Mouse (Mus musculus): Measurements from ENCODE around the gene Fcmr. TPM values are rescaled to one million over a fixed set of nuclear protein-coding genes. Genes with fewer than 3 reads are reported as not detected.

The Fcmr gene
- polyA plus RNA-seq, 1 experiment from 2014 or later = 0.72 TPM

DNA sequence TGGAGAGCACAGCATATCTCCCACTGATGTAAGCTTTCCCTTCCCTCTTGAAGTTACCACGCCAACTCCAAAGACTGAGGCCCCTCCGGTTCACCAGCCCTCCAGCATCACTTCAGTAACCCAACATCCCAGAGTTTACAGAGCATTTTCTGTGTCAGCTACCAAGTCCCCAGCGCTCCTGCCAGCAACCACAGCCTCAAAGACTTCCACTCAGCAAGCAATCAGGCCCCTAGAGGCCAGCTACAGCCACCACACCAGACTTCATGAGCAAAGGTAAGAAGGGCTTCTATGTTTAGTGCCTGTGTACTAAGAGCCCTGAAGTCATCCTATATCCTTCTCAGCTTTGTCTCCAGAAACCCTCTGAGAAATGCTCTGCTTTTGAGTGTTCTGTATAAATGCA is 10.4 kb downstream of the Fcmr start:
- H3K4me3 ChIP-seq = no peak overlapping the region
- no peak overlapping the region for H3K4me2 ChIP-seq
- ATAC-seq (replicated peaks) = no peak
- 0 out of 2 replicates have a peak, but pooled peaks cover 3% of the 10 kb centered on the region for H3K4me1 ChIP-seq
- H3K9ac ChIP-seq = no peak overlapping the region
- no peak overlapping the region for H3K27ac ChIP-seq
- no peaks in the 10 kb centered on the region for H3K36me3 ChIP-seq (replicated peaks)
- H3K27me3 ChIP-seq (replicated peaks) = peaks cover 15% of the 10 kb centered on the region
- no peaks in the 10 kb centered on the region for H3K9me3 ChIP-seq
- WGBS = 68% methylated on average over 3 of the region's 3 CpGs

DNA sequence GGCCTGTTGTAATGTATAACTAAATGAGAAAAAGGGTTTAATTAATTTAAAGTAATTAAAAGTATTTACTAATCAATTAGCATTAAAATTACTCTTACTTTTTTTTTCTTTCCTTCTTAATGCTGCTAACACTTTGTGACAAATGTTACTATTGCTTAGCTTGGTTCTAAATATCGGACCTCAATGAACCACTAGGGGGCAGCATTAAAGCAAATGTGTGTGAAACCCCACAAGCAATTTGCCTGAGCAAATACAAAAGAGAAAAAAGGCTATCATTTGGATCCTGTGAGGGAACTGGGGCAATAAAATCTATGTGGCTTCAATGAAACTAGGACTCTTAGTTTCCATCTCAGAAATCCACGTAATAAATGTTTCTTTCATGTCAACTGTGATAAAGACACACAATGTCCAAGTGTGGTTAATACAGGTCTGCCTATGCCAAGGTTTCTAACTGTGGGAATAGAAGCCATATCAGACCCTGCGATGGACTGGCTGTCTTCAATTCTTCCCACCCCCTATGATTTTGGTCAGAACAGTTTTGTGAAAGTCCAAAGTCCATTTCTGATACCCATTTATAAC is 11.6 kb downstream of the Fcmr start:
- ATAC-seq (replicated peaks) = no peak
- H3K4me2 ChIP-seq = no peak overlapping the region
- 0 out of 2 replicates have a peak, but pooled peaks cover 3% of the 10 kb centered on the region for H3K4me1 ChIP-seq
- peaks cover 15% of the 10 kb centered on the region for H3K27me3 ChIP-seq (replicated peaks)
- no peak overlapping the region for H3K4me3 ChIP-seq
- 28% methylated on average over 3 of the region's 3 CpGs for WGBS
- no peaks in the 10 kb centered on the region for H3K36me3 ChIP-seq (replicated peaks)
- no peak overlapping the region for H3K9ac ChIP-seq
- H3K27ac ChIP-seq = no peak overlapping the region
- no peaks in the 10 kb centered on the region for H3K9me3 ChIP-seq

DNA sequence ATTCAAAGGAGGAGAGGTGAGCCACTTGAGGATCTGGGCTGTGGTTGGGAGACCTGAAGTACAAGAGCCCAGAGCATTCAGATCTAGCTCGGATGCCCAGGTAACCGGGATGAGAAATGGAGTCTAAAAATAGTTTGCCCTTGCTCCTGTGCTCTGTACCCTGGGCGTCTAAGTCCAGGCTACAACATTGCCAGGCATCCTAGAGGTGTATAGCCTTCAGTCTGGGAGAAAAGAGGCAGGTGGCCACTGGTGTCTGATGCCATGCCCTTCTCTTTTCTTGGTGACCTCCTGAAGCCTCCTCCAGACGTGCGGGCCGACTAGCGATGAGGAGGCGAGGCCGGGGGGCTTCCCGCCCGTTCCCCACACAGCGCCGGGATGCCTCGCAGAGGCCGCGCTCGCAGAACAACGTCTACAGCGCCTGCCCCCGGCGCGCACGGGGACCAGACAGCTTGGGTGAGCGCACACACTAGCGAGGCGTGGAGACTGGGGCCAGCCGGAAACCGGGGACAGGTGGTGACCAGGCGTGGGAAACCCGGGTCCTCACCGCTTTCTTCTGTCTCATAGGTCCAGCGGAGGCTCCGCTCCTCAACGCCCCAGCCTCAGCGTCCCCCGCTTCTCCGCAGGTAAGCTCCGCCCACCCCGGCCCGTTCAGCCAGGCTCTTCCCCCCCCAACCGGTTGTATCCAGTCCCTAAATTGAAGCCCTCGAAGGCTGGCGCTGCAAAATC is 12.6 kb downstream of the Fcmr start:
- H3K9me3 ChIP-seq = no peaks in the 10 kb centered on the region
- WGBS = 3% methylated on average over 43 of the region's 43 CpGs
- H3K9ac ChIP-seq = peak overlapping the region; percentile 50
- H3K4me1 ChIP-seq = 0 out of 2 replicates have a peak, but pooled peaks cover 3% of the 10 kb centered on the region
- H3K4me3 ChIP-seq = peak overlapping the region; percentile 48
- no peak overlapping the region for H3K27ac ChIP-seq
- H3K4me2 ChIP-seq = peak overlapping the region; percentile 84
- ATAC-seq (replicated peaks) = peak; percentile 86
- H3K27me3 ChIP-seq (replicated peaks) = peaks cover 15% of the 10 kb centered on the region
- no peaks in the 10 kb centered on the region for H3K36me3 ChIP-seq (replicated peaks)

DNA sequence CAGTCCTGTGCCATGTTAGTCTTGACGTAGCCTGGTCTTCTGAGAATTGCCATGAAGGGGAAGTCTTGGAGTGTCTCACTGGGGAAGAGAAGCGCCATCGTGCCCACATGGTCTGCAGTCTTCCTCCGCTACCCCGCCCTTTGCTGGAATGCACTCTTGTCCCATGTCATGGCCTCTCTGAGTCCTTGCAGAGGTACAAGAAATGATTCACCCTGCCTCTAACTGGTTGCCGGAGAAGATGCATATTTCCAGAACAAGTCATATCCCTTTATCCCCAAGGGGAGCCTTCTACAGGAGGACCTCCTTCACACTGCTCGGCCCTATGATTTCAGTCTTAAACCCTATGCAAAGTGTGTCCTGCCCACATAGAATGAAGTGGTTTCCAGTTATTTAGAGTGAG is 14.5 kb downstream of the Fcmr start:
- H3K4me1 ChIP-seq = 0 out of 2 replicates have a peak, but pooled peaks cover 3% of the 10 kb centered on the region
- no peak for ATAC-seq (replicated peaks)
- peaks cover 15% of the 10 kb centered on the region for H3K27me3 ChIP-seq (replicated peaks)
- 91% methylated on average over 7 of the region's 7 CpGs for WGBS
- H3K4me2 ChIP-seq = no peak overlapping the region
- no peak overlapping the region for H3K27ac ChIP-seq
- H3K36me3 ChIP-seq (replicated peaks) = no peaks in the 10 kb centered on the region
- no peak overlapping the region for H3K4me3 ChIP-seq
- H3K9me3 ChIP-seq = no peaks in the 10 kb centered on the region
- no peak overlapping the region for H3K9ac ChIP-seq

DNA sequence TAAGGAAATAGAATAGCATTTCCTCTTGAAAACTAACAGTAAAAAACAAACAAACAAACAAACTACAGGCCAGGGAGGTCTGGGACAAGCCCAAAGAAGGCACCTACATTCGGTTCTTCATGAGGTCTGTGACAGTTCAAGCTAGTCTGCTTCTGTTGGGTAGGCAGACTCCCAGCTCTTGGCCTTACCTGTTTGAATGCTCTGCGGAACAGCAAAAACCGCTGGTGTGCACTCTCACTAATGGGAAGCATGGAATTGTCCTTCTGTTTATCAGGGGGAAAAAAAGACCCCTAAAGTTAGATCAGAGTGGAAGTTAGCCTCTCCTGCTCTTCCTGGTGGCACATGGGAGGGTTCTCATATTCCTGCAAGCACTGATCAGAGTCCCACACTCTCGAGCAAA is 17.7 kb downstream of the Fcmr start:
- Histone ChIP-seq H3K4me2 (no peak overlapping the region), H3K9me3 (no peaks in the 10 kb centered on the region), H3K27ac (no peak overlapping the region), H3K36me3 (replicated peaks) (no peaks in the 10 kb centered on the region), H3K9ac (no peak overlapping the region), H3K27me3 (replicated peaks) (peaks cover 10% of the 10 kb centered on the region; the same call in 1 of the 2 replicates), H3K4me1 (no peaks in the 10 kb centered on the region), H3K4me3 (no peak overlapping the region)
- 88% methylated on average over 4 of the region's 4 CpGs for WGBS
- ATAC-seq (replicated peaks) = no peak

DNA sequence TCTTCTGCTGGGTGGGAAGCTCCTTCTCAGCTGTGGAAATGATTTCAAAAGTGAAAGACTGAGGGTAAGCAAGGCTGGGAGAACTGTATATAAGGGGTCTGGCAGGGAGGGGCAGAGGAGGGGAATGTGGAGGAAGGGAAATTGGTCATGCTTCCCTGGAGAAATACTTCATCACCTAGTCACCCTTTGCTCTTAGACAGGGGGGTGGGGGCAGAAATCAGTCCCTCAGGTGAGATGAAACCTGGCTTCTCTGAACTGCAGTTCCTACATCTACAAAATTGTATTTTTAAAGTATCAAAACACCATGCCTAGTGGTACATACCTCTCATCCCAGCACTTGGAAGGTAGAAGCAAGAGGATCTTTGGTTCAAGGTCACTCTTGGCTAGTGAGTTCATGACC is 21.9 kb downstream of the Fcmr start, which contains the start of gene Il24:
Gene Il24, minus strand, starts transcription at position 101 of the 400 bp plus-strand sequence.
- Histone ChIP-seq H3K9ac (no peak within 1 kb of the TSS), H3K27me3 (replicated peaks) (no peaks in the 10 kb centered on the region), H3K4me2 (no peak within 1 kb of the TSS), H3K36me3 (replicated peaks) (no peaks in the 10 kb centered on the region), H3K4me3 (no peak within 1 kb of the TSS), H3K9me3 (no peaks in the 10 kb centered on the region), H3K27ac (no peak within 1 kb of the TSS), H3K4me1 (no peaks in the 10 kb centered on the region)
- ATAC-seq (replicated peaks) = no peak

DNA sequence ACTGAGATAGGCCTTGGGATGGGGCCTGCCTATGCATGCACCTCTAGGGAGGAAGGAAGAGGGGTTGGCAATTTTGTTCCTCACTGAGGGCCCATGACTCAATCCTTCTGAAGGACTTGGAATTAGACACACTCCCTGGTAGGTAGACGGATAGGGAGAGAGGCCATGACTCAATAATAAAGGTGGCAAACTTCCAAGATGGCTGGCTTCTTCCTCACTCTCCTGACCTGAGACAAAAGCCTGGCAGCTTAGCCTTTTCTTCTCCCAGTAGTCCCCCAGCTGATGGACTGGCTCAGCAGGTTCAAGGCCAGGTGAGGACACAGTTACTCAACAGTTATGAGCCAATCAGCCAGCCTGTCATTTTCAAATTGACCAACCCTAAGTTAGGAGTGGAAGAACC is 27.0 kb downstream of the Fcmr start:
- Histone ChIP-seq H3K4me2 (no peak overlapping the region), H3K9ac (no peak overlapping the region), H3K36me3 (replicated peaks) (no peaks in the 10 kb centered on the region), H3K27me3 (replicated peaks) (no peaks in the 10 kb centered on the region), H3K4me1 (no peaks in the 10 kb centered on the region), H3K27ac (no peak overlapping the region), H3K4me3 (no peak overlapping the region), H3K9me3 (no peaks in the 10 kb centered on the region)
- 61% methylated on average over 1 of the region's 1 CpGs for WGBS
- ATAC-seq (replicated peaks) = no peak

DNA sequence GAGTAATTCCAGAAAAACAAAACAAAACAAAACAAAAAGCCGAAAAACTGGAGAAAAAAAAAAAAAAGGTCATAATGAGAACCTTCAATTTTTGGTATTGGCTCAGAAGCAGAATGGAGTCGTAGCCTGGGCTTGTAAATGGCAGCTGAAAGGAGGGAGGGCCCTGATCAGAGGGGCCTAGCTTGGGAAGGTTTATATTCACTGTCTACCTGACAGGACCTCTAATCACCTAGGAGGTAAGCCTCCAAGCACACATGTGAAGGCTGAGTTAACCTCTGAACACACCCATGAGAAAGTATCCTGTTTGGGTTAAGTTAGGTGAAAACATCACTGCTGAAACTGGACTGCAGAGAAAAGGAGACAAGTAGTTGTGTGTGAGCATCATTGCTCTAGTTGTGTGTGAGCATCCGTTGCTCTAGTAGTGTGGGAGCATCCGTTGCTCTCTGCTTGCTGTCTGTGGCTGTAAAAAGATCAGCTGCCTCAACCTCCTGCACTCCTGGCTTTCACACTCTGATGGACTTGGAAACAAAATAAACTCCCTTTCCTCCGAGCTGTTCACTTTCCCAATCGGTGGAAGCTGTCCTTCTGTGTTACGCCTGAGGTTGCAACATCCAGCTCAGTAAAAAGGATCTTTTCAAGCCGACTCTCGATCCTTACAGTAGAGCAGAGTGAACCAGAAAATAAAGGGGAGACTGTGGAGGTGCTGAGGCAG is 28.0 kb downstream of the Fcmr start:
- no peak overlapping the region for H3K4me2 ChIP-seq
- WGBS = 69% methylated on average over 9 of the region's 9 CpGs
- no peaks in the 10 kb centered on the region for H3K9me3 ChIP-seq
- no peaks in the 10 kb centered on the region for H3K27me3 ChIP-seq (replicated peaks)
- no peak for ATAC-seq (replicated peaks)
- H3K27ac ChIP-seq = no peak overlapping the region
- no peaks in the 10 kb centered on the region for H3K4me1 ChIP-seq
- no peak overlapping the region for H3K9ac ChIP-seq
- no peak overlapping the region for H3K4me3 ChIP-seq
- H3K36me3 ChIP-seq (replicated peaks) = no peaks in the 10 kb centered on the region

DNA sequence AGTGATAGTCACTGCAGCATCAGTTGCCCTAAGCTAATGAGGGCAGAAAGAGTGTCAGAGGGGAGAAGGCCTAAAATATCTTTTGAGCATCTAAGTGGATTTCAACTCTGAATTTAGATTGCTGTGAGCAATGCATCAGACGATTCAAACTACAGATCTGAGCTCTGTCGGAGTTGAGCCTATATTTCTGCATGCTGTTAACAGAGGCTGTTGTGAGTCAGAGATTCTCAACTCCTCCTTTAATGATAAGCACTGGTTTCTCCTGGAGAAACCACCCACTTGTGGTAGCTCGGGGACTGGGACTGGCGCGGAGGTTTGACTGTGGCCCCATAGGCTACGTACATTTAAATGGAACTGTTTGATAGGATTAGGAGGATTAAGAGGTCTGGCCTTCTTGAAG is 29.0 kb downstream of the Fcmr start:
- Histone ChIP-seq H3K36me3 (replicated peaks) (no peaks in the 10 kb centered on the region), H3K9me3 (no peaks in the 10 kb centered on the region), H3K4me3 (no peak overlapping the region), H3K9ac (no peak overlapping the region), H3K4me1 (no peaks in the 10 kb centered on the region), H3K27ac (no peak overlapping the region), H3K27me3 (replicated peaks) (no peaks in the 10 kb centered on the region), H3K4me2 (no peak overlapping the region)
- 24% methylated on average over 6 of the region's 6 CpGs for WGBS
- no peak for ATAC-seq (replicated peaks)

DNA sequence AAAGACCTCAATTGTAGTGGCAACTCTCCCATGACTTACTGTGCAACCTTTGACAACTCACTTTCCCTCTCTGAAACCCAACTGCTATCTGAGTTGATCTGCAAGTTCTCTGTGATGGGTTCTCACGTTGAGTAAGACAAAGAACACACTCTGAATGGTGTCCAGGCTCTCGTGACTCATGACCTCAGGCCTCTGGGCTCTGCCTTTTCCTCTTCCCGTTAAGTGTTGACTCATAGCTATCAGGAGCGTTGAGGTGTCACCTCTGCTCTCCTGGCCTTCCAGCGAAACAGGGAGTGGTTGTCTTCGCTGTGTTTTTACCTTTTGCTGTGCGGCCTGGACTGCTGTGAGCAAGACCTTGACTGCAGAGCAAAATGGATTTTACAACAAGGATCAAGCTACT is 37.0 kb downstream of the Fcmr start:
- no peaks in the 10 kb centered on the region for H3K36me3 ChIP-seq (replicated peaks)
- H3K9ac ChIP-seq = no peak overlapping the region
- H3K27me3 ChIP-seq (replicated peaks) = no peaks in the 10 kb centered on the region
- H3K9me3 ChIP-seq = no peaks in the 10 kb centered on the region
- WGBS = 84% methylated on average over 7 of the region's 7 CpGs
- no peak overlapping the region for H3K27ac ChIP-seq
- no peak overlapping the region for H3K4me2 ChIP-seq
- H3K4me3 ChIP-seq = no peak overlapping the region
- no peak for ATAC-seq (replicated peaks)
- H3K4me1 ChIP-seq = no peaks in the 10 kb centered on the region

DNA sequence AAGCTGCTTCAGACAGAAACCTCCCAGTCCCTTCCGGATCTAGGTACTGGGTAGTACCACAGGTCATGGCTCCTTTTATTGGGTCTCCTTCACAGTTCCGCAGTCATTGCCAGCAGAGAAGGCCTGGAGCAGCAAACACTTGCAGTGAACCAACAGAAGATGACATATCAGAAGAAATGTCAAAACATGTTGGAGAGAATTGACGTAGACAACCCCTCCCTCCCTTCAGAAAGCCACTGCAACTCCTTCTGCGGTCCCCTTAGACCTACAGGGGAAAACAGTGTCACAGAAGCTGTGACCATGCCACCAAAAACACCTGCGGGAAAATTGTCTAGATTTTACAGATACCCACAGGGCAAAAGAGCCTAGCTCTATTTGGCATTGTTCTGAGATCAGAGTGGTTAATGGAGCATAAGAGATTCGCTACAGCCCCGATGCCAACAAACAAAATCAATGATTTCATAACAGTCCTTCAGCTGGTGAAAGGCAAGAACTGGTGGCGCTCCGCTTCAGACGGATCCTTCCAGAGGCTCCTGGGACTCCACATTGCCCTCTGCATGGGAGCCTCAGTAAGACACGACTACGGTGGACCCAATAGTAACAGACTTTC is 46.0 kb downstream of the Fcmr start, which contains the start of gene Il20:
Gene Il20, minus strand, starts transcription at position 51 of the 610 bp plus-strand sequence.
- no peak within 1 kb of the TSS for H3K4me3 ChIP-seq
- WGBS = 78% methylated on average over 12 of the region's 12 CpGs
- no peaks in the 10 kb centered on the region for H3K9me3 ChIP-seq
- no peak for ATAC-seq (replicated peaks)
- H3K4me1 ChIP-seq = no peaks in the 10 kb centered on the region
- H3K9ac ChIP-seq = no peak within 1 kb of the TSS
- no peak within 1 kb of the TSS for H3K4me2 ChIP-seq
- H3K27me3 ChIP-seq (replicated peaks) = no peaks in the 10 kb centered on the region
- H3K36me3 ChIP-seq (replicated peaks) = no peaks in the 10 kb centered on the region
- no peak within 1 kb of the TSS for H3K27ac ChIP-seq

DNA sequence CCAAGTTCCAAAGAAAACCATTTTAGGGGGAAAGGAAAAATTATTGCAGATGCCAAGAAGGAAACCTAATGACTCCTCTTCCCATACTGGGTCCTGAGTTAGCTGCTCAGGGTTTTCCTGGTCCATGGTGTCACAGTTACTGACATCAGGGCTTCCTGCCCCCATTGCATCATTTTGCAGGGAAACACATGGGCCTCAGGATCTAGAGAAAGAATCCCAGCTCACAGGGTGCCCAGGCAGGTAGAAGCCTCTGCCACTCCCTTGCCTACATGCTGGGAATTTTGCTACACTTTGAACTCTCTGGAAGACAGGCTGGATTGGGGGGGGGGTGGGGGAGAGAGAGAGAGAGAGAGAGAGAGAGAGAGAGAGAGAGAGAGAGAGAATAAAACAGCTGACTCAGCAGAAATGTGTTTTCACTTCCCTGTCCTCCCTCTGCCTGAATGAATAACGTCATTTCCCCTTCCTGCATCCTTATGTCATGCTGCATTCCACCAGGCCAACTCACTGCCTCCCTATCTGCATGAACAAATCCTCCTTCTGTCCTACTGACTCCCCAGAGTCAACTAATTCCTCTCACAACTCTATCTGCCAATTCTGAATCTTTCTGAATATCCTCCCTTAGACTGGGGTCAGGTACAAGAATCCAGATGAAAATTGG is 53.0 kb downstream of the Fcmr start:
- Histone ChIP-seq H3K36me3 (replicated peaks) (no peaks in the 10 kb centered on the region), H3K27me3 (replicated peaks) (no peaks in the 10 kb centered on the region), H3K4me3 (no peak overlapping the region), H3K27ac (no peak overlapping the region), H3K4me1 (no peaks in the 10 kb centered on the region), H3K4me2 (no peak overlapping the region), H3K9ac (no peak overlapping the region), H3K9me3 (no peaks in the 10 kb centered on the region)
- 39% methylated on average over 1 of the region's 1 CpGs for WGBS
- no peak for ATAC-seq (replicated peaks)
